Mouse (Mus musculus): Measurements from ENCODE around the gene Pkd2l1.

Gene Pkd2l1

GRCm38 (mm10) chr19:44106831-44107660, 85.2 kb downstream of the Pkd2l1 start, which contains the start of gene Chuk:
Chuk (minus strand) TSS chr19:44107480.
- DNase-seq (ENCODE audit: low spot score), result peak; percentile 99

- DNase-seq (ENCODE audit: low spot score), result no peak
Measured at GRCm38 (mm10) chr19:44104393-44104792, 87.8 kb downstream of the Pkd2l1 start.

- no peak for DNase-seq (ENCODE audit: low spot score)
Measured at GRCm38 (mm10) chr19:44103001-44103400, 89.2 kb downstream of the Pkd2l1 start.

GRCm38 (mm10) chr19:44100840-44101239, 91.4 kb downstream of the Pkd2l1 start:
- DNase-seq (ENCODE audit: low spot score), result no peak
